Mouse (Mus musculus): ENCODE results near the gene Pou2f3. TPM values are rescaled to one million over a fixed set of nuclear protein-coding genes. Genes with fewer than 3 reads are reported as not detected.

Gene Pou2f3
- total RNA-seq, 2 experiments from 2014 or later: 0.14 to 0.27 TPM

- no peak for DNase-seq
- intact Hi-C loops (cut with DNase I): no loop called here
Observed at GRCm38 (mm10) chr9:43232286-43232685, 22.1 kb upstream of the Pou2f3 start.

DNA sequence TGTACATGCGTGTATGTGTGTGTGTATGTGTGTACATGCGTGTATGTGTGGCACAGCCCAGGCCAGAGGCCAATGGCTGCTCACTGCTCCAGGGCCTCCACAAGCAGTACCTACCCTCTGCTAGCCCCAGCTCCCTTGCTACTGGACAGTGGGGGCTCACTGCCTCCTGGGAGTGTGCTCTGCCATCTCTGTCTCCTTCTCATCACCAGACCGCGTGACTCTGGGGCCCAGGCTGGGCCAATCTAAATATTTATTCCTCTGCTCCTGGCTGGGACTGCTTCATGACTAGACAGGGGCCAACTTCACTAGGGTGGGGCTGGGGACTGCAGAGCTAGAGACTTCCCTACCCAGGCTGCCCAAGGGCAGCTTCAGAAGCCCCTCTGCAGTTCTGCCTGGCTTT, 21.6 kb upstream of the Pou2f3 start:
- DNase-seq: peak; percentile 52 to 58
- intact Hi-C loops (cut with DNase I): no loop called here

DNA sequence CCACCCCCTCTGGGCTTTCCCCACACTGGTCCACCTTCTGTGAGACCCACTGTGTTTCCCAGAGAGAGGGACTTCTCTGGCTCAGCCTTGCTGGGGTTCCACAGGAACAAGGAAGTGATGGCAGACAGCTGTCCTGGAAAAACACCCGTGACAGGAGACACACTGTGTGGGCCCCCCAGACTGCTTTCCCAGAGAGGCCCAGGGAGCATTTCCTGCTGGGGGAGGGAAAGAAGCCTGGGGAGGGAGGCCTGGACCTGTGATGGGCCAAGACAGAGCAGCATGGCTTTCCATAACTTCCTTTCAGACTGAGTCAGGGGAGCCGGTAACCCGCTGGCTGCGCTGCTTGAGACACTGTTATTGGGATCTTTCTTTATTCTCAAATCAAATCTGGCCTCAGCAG, 20.7 kb upstream of the Pou2f3 start:
- intact Hi-C loops (cut with DNase I): no loop called here
- peak in 1 of 2 experiments; percentile 37 for DNase-seq

DNA sequence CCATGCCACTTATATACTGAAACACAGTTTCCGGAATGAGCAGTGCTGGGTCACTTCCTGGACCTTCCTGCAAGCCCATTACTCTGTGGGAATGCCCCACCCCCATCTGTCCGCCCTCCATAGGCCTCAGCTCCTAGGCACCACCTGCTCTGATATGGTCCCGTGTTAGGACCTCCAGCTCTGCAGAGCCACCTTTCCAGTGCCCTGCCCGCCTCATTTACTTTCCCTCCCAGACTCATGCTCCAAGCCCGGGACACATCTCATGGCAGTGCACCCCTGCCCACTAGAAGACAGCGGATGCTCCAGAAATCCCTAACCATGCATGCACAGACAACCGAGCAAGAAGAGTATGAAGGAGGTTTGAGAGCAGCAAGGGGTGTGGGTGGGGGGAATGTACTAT, 19.8 kb upstream of the Pou2f3 start:
- DNase-seq: no peak
- intact Hi-C loops (cut with DNase I): no loop called here

DNA sequence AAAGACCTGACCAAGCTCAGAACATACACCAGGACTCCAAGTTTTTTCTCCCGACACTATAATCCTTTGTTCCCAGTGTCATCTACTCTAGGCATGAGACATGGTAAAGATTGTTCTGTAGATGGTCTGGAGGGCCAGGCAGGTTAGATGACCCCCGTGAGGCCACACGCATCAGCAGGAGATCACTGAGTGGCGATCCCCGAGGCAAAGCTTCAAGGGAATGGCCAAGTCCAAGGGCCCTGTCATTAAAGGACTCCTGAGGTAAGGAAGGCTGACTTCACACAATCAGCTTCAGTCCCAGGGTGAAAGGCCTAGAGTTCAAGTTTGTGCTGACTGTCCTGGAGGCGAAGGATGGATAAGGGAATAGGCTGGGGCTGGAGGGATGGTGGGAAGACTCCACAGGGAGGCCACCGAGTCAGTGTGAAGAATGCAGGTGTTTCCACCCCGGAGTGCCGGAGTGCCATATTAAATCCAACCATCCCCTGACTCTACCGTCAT, 19.3 kb upstream of the Pou2f3 start:
- intact Hi-C loops (cut with DNase I): no loop called here
- no peak for DNase-seq

DNA sequence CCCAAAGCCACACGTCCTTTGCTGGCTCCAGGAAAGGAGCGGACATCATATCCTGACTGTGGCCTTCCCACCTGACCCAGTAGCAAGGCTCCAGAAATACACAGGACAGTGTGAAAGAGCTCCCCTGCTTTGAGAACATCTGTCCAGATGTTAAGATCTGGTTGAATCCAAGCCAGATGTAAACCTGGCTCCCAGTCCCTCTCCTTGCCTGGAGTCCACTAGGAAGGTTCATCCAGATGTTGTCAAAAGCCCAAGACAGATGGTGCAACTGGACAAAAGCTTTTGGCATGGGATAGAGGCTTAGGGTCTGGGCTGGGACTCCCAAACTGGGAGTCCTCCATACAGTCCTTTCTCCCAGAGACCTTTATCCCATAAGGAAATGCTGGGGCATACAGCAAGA, 18.6 kb upstream of the Pou2f3 start:
- intact Hi-C loops (cut with DNase I): no loop called here
- DNase-seq: no peak

GRCm38 (mm10) chr9:43227626-43228025, 17.5 kb upstream of the Pou2f3 start:
- no peak for DNase-seq

DNA sequence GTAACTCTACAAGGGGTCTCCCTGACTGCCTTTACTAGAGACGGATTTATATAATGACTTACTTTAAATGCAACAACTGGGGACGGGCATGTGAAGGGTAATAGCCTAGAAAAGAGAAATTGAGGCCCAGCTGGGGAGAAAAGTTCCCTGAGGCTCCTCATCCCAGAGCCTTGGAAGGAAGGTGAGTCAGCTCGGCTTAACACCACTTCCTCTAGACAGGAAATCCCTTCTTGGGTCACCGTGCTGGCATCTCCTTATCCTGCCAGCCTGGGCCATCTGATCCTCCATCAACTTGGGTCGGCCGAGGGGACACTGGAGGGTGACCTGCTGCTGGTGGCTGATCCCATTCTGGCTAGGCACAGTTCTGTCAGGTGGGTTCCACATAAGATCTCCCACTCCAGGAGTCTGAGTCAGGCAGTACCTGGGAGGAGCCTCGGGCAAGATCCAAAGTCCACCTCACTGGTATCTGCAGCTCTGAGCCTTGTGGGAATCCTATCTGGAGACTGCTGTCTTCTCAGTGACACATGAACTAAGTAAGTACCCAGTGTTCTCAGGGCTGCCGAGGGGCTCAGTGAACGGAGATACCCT, 16.5 kb upstream of the Pou2f3 start:
- DNase-seq: no peak
- intact Hi-C loops (cut with DNase I): no loop called here

More at GRCm38 (mm10) chr9:43227626-43228025, 17.5 kb upstream of the Pou2f3 start:
- intact Hi-C loops (cut with DNase I): no loop called here

- intact Hi-C loops (cut with DNase I): no loop called here
- no peak for DNase-seq
Observed at GRCm38 (mm10) chr9:43225481-43225880, 15.3 kb upstream of the Pou2f3 start.

DNA sequence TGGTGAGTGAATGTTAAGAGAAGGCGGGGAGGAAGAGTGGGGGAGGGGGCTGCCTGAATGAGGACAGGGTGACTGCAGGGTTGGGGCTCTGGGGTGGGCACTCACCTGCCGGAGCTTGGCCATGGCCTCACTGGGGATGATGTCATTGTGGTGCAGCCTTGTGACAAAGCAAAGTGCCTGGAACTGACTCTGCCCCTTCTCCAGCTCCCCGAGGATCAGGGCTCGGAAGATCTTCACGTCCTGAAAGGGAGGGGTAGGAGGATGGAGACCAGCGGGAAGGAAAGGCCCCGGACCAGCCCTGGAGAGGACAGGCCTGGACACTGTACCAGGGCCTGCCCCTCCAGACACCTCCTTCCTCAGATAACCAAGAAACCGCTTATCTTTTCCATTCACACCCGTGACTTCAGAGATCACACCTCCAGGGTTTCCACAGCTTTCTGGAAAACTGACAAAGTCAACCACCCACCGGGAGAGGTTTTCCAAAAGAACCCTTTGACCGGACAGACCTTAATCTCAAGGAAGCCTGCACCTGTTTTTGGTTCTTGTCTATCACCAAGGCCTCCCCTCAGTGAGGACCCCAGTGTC, 14.7 kb upstream of the Pou2f3 start:
- DNase-seq: no peak
- intact Hi-C loops (cut with DNase I): loop anchor here (5.0 kb wide), 1 partner anchor 42 kb away; no protein-coding TSS in a partner anchor

DNA sequence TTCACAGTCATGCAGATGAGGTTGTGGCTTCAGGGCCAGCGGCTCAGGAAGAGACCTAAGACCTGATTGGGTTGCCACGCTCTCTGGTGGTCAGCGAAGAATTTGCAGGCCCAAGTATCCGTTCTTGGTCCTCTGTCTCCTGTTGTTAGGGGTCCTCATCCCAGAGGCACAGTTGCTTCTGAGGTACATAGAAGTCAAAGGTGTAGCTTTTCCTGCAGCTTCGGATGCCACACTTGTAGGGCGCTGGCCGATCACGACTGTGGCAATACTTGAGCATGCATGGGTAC, 12.2 kb upstream of the Pou2f3 start:
- intact Hi-C loops (cut with DNase I): loop anchor here (5.0 kb wide), 1 partner anchor 45 kb away; no protein-coding TSS in a partner anchor
- no peak for DNase-seq

GRCm38 (mm10) chr9:43221643-43222428, 11.7 kb upstream of the Pou2f3 start:
- intact Hi-C loops (cut with DNase I): loop anchor here (1.0 to 5.0 kb wide), 2 partner anchors 45 to 62 kb away; no protein-coding TSS in a partner anchor
- DNase-seq: peak; percentile 86 to 92

DNA sequence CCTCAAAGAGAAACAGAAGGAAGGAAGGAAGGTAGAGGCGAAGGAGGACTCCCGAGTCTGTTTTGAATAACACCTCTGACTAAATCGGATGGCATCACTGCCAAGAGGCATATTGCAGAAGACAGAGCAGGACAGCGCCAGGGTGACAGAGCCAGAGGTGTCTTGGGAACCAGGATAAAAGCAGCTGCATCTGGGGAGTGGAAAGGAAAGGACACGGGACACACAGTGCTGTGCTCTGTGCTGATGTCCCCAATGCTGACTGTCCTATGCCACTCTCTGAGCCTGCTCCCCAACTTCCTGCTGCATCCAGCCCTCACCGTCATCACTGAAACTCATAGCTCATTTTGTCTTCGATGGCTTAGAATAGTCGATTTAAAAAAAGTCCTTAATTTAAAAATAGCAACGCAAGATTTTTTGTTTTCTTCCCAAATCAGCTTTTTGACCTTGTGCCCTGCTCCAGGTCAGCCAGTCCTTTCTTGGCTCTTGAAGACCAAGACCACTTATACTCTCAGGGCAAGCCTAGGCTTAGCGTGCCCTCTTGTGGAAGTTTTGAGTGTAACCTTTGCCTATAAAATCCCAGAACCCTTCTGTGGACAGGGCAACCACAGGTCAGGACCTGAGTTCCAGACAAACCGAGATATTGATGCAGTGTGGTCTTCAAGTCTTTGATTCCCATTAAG, 742 bp upstream of the Pou2f3 start:
- DNase-seq: peak; percentile 69 to 73
- intact Hi-C loops (cut with DNase I): loop anchor here (1.0 to 10.0 kb wide), 4 partner anchors 30 to 426 kb away; no protein-coding TSS in a partner anchor

DNA sequence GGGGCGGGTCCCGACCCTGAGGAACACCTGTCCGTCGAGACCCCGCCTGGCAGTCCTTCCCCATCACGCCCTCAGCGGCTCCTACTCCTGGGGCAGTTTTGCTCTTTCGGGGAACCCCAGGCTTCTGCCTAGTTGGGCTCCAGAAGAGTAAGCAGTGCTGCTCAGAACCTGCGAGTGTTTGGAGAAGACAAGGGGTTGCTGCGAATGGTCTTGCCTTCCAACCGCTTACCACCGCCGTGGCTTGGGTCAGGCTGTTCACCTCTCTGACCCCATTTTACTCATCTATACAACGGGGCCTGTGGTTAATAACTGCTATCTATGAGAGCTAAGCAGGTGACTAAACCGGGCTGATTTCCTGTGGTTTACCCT, 4.2 kb downstream of the Pou2f3 start:
- intact Hi-C loops (cut with DNase I): no loop called here
- DNase-seq: no peak

DNA sequence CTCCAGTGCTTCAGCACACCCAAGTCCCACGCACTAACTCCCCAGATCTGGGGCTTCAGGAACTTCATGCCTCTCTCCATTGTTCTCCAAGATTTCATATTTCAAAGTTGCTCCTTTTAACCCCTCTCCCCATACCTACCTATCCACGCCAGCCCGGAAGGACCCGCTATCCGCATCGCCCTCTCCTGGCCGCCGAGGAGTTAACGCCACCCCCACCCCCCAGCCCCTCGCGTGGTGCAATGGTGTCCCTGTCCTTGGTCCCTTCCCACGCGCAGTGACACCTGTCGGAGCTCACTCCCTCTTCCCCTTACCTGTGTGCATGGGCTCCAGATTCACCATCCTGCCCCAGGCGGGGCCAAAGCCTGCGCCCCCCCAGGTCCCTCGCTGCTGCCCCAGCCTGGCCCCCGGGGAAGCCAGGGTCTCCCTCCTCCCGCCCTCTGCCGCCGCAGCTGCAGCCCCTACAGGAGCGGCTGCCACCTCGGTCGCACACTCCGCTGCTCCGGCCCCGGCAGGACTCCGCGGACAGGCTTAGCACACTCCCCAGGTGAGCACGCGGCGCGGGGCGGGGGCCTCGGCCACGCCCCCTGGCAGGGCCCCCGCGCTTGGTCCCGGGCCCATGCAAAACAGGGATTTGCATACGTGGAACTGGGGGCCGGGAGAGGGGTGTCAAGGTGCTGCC, 4.7 kb downstream of the Pou2f3 start:
- intact Hi-C loops (cut with DNase I): no loop called here
- DNase-seq: no peak

DNA sequence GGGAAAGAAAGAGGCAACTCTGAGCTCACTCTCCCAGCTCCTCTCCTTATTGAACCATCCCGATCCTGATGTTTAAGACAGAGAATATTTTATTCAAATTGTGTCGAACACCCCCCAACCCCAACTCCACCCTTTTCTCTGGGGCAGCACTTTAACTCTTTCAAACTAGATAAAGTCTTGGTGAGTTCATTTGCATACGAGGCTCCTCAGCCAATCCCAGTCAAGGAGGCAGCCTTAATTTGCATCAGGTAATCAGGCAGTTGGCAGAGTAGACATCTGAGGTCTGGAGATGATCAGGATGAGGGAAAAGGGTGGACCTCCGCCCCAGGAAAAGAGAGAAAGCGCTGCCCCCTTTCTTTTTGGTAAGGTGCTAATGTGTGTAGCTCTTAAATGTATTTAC, 10.0 kb downstream of the Pou2f3 start:
- intact Hi-C loops (cut with DNase I): no loop called here
- DNase-seq: no peak

DNA sequence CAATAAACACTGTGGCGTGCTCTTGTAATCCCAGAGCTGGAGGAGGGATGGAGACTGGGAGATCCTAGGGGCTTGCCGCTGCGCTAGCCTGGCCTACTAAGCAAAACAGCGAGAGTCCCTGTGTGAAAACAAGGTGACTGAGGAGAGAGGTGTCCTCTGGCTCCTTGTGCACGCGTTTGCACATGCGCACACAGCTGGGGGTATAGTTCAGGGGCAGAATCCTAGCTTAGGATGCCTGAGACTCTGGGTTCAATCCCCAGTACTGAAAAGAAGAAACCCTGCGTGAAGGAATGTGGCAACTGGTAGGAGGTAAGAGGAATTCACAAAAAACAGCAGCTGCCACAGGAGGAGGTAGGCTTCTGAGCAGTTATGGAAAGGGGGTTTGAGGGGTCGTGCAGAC, 16.2 kb downstream of the Pou2f3 start:
- intact Hi-C loops (cut with DNase I): no loop called here
- DNase-seq: no peak

DNA sequence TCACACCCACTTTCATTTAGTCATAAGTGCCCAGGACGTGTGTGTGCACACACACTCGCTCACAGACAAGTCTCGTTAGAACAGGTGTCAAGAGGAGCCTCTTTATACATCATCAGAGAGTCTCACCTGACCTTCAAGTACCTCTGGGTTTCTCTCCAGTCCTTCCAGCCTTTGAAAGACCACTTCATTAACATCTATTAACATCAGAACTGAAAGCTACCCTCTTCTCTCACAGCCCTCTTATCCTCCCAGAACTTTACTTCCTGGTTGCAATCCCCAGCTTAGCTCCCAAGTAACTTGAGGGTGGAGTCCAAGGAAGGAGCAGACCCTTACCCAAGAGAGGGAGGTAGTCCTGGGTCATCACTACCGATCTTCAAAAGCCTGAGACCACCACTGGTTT, 18.6 kb downstream of the Pou2f3 start:
- intact Hi-C loops (cut with DNase I): no loop called here
- DNase-seq: no peak

- no peak for DNase-seq
- intact Hi-C loops (cut with DNase I): no loop called here
Observed at GRCm38 (mm10) chr9:43189021-43189356, 21.2 kb downstream of the Pou2f3 start.

- DNase-seq: no peak
Observed at GRCm38 (mm10) chr9:43188309-43189020, 21.7 kb downstream of the Pou2f3 start.

More at GRCm38 (mm10) chr9:43188309-43189020, 21.7 kb downstream of the Pou2f3 start:
- intact Hi-C loops (cut with DNase I): no loop called here
